Mouse (Mus musculus): ENCODE data around the gene Gm49661. TPM values are rescaled to one million over a fixed set of nuclear protein-coding genes. Genes with fewer than 3 reads are reported as not detected.
A peak's percentile ranks its signal among the peaks of the same experiment; 100 is the strongest.

Gene Gm49661
- polyA plus RNA-seq, 1 experiment from 2014 or later, result not detected

GRCm38 (mm10) chr8:84996978-84997377, 27.7 kb upstream of the Gm49661 start:
- 82% methylated on average over 5 of the region's 5 CpGs for WGBS
- Histone ChIP-seq H3K27me3 (ENCODE audit: control insufficient read depth, insufficient read depth, low read depth, low read length) (peaks cover 3% of the 10 kb centered on the region; the same call in 1 of the 2 replicates), H3K4me1 (ENCODE audit: control insufficient read depth, insufficient read depth, low read length) (peaks cover 5% of the 10 kb centered on the region; the same call in 1 of the 2 replicates)

GRCm38 (mm10) chr8:84995680-84996079, 26.4 kb upstream of the Gm49661 start:
- H3K9ac ChIP-seq (ENCODE audit: low read depth, low read length), result no peak overlapping the region; the same call in 1 of the 2 replicates
- peaks cover 11% of the 10 kb centered on the region for H3K4me1 ChIP-seq (ENCODE audit: control insufficient read depth, insufficient read depth, low read length)
- WGBS, result 21% methylated on average over 25 of the region's 25 CpGs
- H3K27ac ChIP-seq (ENCODE audit: low read length), result no peak overlapping the region
- no peak for ATAC-seq
- no peak overlapping the region for H3K4me3 ChIP-seq (ENCODE audit: low read depth, low read length)
- H3K27me3 ChIP-seq (ENCODE audit: control insufficient read depth, insufficient read depth, low read depth, low read length), result peaks cover 3% of the 10 kb centered on the region; the same call in 1 of the 2 replicates
- no peak overlapping the region for H3K4me2 ChIP-seq (ENCODE audit: low read length)
- 0 out of 2 replicates have a peak, but pooled peaks cover 4% of the 10 kb centered on the region for H3K36me3 ChIP-seq (ENCODE audit: control insufficient read depth, insufficient read depth, low read length)
- no peaks in the 10 kb centered on the region for H3K9me3 ChIP-seq (replicated peaks; ENCODE audit: control insufficient read depth, low read length, poor library complexity, severe bottlenecking)

More at GRCm38 (mm10) chr8:84996978-84997377, 27.7 kb upstream of the Gm49661 start:
- Histone ChIP-seq H3K36me3 (ENCODE audit: control insufficient read depth, insufficient read depth, low read length) (peaks cover 4% of the 10 kb centered on the region; the same call in 1 of the 2 replicates), H3K27ac (ENCODE audit: low read length) (no peak overlapping the region), H3K4me2 (ENCODE audit: low read length) (no peak overlapping the region), H3K9ac (ENCODE audit: low read depth, low read length) (no peak overlapping the region), H3K9me3 (replicated peaks; ENCODE audit: control insufficient read depth, low read length, poor library complexity, severe bottlenecking) (no peaks in the 10 kb centered on the region), H3K4me3 (ENCODE audit: low read depth, low read length) (no peak overlapping the region)
- no peak for ATAC-seq

DNA sequence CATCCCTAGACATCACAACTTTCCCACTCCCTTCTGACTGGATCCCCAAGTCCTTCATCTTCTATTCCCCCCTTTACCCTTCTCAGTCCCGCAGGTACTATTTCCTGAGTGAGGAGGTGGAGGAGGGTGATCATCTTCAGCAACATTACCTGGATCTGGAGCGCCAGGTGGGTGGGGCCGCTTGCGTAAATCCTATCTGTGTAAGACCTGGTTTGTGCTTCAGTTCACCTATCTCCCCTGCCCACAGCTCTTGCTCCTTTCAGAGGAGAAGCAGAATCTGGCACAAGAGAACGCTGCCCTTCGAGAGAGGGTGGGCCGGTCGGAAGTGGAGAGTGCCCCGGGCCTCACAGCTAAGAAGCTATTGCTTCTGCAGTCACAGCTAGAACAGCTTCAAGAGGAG, 25.1 kb upstream of the Gm49661 start:
- no peak for ATAC-seq
- Histone ChIP-seq H3K36me3 (ENCODE audit: control insufficient read depth, insufficient read depth, low read length) (0 out of 2 replicates have a peak, but pooled peaks cover 4% of the 10 kb centered on the region), H3K9ac (ENCODE audit: low read depth, low read length) (no peak overlapping the region), H3K4me2 (ENCODE audit: low read length) (no peak overlapping the region), H3K4me3 (ENCODE audit: low read depth, low read length) (no peak overlapping the region), H3K9me3 (replicated peaks; ENCODE audit: control insufficient read depth, low read length, poor library complexity, severe bottlenecking) (no peaks in the 10 kb centered on the region), H3K27ac (ENCODE audit: low read length) (no peak overlapping the region), H3K4me1 (ENCODE audit: control insufficient read depth, insufficient read depth, low read length) (peaks cover 13% of the 10 kb centered on the region), H3K27me3 (ENCODE audit: control insufficient read depth, insufficient read depth, low read depth, low read length) (peaks cover 3% of the 10 kb centered on the region; the same call in 1 of the 2 replicates)
- whole genome bisulfite sequencing, result 97% methylated on average over 9 of the region's 9 CpGs

DNA sequence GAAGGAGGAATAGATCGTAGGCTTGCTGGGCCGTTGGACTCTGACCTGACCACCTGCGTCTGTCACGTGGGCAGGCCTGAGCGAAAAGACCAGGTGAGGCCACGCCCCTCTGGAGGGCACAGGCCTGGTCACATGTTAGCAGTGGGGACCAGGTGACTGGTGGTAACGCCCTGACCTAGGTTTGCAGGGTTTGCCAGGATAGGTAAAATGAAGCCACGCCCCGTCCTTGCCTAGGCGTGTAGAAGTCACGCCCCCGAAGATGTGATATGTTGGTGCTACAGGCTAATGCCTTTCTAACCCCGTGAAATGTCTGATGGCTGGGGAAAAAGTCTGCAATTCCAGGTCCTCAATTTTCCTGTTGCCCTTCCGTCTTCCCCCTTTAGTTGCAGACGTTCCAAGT, 21.6 kb upstream of the Gm49661 start:
- Histone ChIP-seq H3K27me3 (ENCODE audit: control insufficient read depth, insufficient read depth, low read depth, low read length) (peaks cover 7% of the 10 kb centered on the region; the same call in 1 of the 2 replicates), H3K9ac (ENCODE audit: low read depth, low read length) (peak overlapping the region; percentile 86), H3K4me3 (ENCODE audit: low read depth, low read length) (peak overlapping the region; percentile 73), H3K27ac (ENCODE audit: low read length) (peak overlapping the region; percentile 86), H3K36me3 (ENCODE audit: control insufficient read depth, insufficient read depth, low read length) (0 out of 2 replicates have a peak, but pooled peaks cover 2% of the 10 kb centered on the region), H3K4me1 (ENCODE audit: control insufficient read depth, insufficient read depth, low read length) (peaks cover 17% of the 10 kb centered on the region), H3K9me3 (replicated peaks; ENCODE audit: control insufficient read depth, low read length, poor library complexity, severe bottlenecking) (no peaks in the 10 kb centered on the region), H3K4me2 (ENCODE audit: low read length) (peak overlapping the region; percentile 91)
- 1% methylated on average over 15 of the region's 15 CpGs for WGBS
- peak; percentile 54 for ATAC-seq

- Histone ChIP-seq H3K36me3 (ENCODE audit: control insufficient read depth, insufficient read depth, low read length) (no peaks in the 10 kb centered on the region), H3K4me1 (ENCODE audit: control insufficient read depth, insufficient read depth, low read length) (peaks cover 19% of the 10 kb centered on the region), H3K4me3 (ENCODE audit: low read depth, low read length) (peak within 1 kb of the TSS; percentile 73), H3K9me3 (replicated peaks; ENCODE audit: control insufficient read depth, low read length, poor library complexity, severe bottlenecking) (no peaks in the 10 kb centered on the region), H3K27ac (ENCODE audit: low read length) (peak within 1 kb of the TSS; percentile 86), H3K4me2 (ENCODE audit: low read length) (peak within 1 kb of the TSS; percentile 91), H3K9ac (ENCODE audit: low read depth, low read length) (peak within 1 kb of the TSS; percentile 86), H3K27me3 (ENCODE audit: control insufficient read depth, insufficient read depth, low read depth, low read length) (peaks cover 7% of the 10 kb centered on the region; the same call in 1 of the 2 replicates)
- ATAC-seq, result peak; percentile 89
- WGBS, result 0% methylated on average over 28 of the region's 28 CpGs
Measured at GRCm38 (mm10) chr8:84990349-84990748, 21.1 kb upstream of the Gm49661 start, which contains the start of gene Hook2. TSS of gene Hook2 (plus strand) at chr8:84990603.

DNA sequence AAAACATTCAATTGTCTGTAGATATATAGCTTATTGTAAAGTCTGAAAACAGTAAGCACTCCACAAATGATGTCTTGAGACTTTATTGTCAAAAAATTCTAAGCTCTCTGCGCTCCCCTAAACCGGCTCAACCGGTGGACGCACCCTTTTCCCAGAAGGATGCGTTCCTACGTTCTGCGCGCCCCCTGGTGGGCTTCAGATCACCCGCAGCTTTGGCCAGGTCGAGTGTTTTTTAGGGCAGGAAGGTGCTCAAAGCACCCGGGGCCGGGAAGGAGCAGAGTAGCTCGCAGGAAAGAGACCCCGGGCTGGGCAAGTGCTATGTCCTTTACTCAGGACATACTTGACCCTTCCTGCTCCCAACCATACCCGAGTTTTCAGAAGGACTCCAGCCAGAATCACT, 20.6 kb upstream of the Gm49661 start:
- Histone ChIP-seq H3K9ac (ENCODE audit: low read depth, low read length) (peak overlapping the region; percentile 69), H3K27ac (ENCODE audit: low read length) (peak overlapping the region; percentile 81), H3K4me1 (ENCODE audit: control insufficient read depth, insufficient read depth, low read length) (peaks cover 24% of the 10 kb centered on the region), H3K4me2 (ENCODE audit: low read length) (peak overlapping the region; percentile 91), H3K27me3 (ENCODE audit: control insufficient read depth, insufficient read depth, low read depth, low read length) (peaks cover 7% of the 10 kb centered on the region; the same call in 1 of the 2 replicates), H3K4me3 (ENCODE audit: low read depth, low read length) (peak overlapping the region; percentile 73), H3K9me3 (replicated peaks; ENCODE audit: control insufficient read depth, low read length, poor library complexity, severe bottlenecking) (no peaks in the 10 kb centered on the region), H3K36me3 (ENCODE audit: control insufficient read depth, insufficient read depth, low read length) (no peaks in the 10 kb centered on the region)
- 0% methylated on average over 15 of the region's 15 CpGs for WGBS
- ATAC-seq, result peak; percentile 55

DNA sequence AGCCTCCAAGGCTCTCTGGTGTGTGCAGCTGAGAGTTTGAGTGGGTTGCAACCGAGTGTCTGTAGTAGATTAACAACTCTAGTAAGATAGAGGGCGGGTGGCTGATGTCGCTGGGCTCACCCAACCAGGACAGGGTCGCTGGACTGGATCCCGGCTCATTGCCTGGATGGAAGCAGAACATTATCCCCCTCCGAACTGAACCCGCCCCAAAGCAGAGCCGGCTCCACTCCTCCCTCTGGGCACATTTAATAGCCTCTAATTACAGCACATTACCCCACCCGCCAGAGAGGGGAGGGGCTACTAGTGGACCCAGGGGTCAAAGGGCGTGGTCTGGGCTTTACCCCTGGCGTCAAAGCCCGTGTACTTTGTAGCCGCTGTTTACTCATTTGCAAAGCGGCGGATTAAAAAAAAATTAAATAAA, 20.1 kb upstream of the Gm49661 start:
- peak overlapping the region; percentile 91 for H3K4me2 ChIP-seq (ENCODE audit: low read length)
- no peaks in the 10 kb centered on the region for H3K36me3 ChIP-seq (ENCODE audit: control insufficient read depth, insufficient read depth, low read length)
- no peak for ATAC-seq
- H3K9me3 ChIP-seq (replicated peaks; ENCODE audit: control insufficient read depth, low read length, poor library complexity, severe bottlenecking), result no peaks in the 10 kb centered on the region
- peak overlapping the region; percentile 73 for H3K4me3 ChIP-seq (ENCODE audit: low read depth, low read length)
- WGBS, result 15% methylated on average over 15 of the region's 15 CpGs
- H3K9ac ChIP-seq (ENCODE audit: low read depth, low read length), result peak overlapping the region; percentile 33; the same call in 1 of the 2 replicates
- no peak overlapping the region for H3K27ac ChIP-seq (ENCODE audit: low read length)
- peaks cover 6% of the 10 kb centered on the region; the same call in 1 of the 2 replicates for H3K27me3 ChIP-seq (ENCODE audit: control insufficient read depth, insufficient read depth, low read depth, low read length)
- peaks cover 29% of the 10 kb centered on the region for H3K4me1 ChIP-seq (ENCODE audit: control insufficient read depth, insufficient read depth, low read length)

DNA sequence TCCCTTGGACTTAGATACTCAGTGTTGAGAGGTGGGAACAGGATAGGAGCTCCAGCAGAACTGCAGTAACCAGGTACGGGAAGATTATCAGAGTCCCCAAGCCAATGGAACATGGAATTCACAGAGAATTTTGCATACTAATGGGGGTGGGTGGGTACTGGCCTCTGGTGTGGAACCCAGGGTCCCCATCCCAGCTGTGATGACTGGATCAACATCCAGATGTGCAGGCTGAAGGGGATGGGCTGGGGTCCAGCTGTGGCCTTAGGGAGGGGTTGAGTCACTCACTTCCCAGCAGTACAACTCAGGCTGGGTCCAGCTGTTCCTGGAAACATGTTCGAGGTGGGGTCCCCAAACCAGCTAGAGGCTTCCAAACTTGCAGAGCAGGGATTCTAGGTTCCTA, 18.7 kb upstream of the Gm49661 start:
- H3K9me3 ChIP-seq (replicated peaks; ENCODE audit: control insufficient read depth, low read length, poor library complexity, severe bottlenecking), result no peaks in the 10 kb centered on the region
- WGBS, result 70% methylated on average over 2 of the region's 2 CpGs
- peaks cover 4% of the 10 kb centered on the region; the same call in 1 of the 2 replicates for H3K27me3 ChIP-seq (ENCODE audit: control insufficient read depth, insufficient read depth, low read depth, low read length)
- H3K9ac ChIP-seq (ENCODE audit: low read depth, low read length), result no peak overlapping the region
- no peak overlapping the region for H3K27ac ChIP-seq (ENCODE audit: low read length)
- H3K36me3 ChIP-seq (ENCODE audit: control insufficient read depth, insufficient read depth, low read length), result no peaks in the 10 kb centered on the region
- H3K4me3 ChIP-seq (ENCODE audit: low read depth, low read length), result no peak overlapping the region
- peaks cover 29% of the 10 kb centered on the region for H3K4me1 ChIP-seq (ENCODE audit: control insufficient read depth, insufficient read depth, low read length)
- no peak for ATAC-seq
- H3K4me2 ChIP-seq (ENCODE audit: low read length), result no peak overlapping the region

DNA sequence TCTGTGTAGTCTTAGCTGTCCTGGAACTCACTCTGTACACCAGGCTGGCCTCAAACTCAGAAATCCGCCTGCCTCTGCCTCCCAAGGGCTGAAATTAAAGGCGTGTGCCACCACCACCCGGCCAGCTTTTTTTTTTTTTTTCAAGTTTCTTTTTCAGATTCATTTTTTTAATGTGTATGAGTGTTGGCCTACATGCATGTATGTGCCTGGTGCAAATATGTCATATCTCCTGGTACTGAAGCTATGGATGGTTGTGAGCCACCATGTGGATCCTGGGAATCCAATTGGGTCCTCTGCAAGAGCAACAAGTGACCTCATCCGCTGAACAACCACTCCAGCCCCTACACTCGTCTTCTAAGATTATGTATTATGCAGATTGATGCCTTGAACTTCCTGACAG, 18.2 kb upstream of the Gm49661 start:
- Histone ChIP-seq H3K27ac (ENCODE audit: low read length) (no peak overlapping the region), H3K4me1 (ENCODE audit: control insufficient read depth, insufficient read depth, low read length) (peaks cover 29% of the 10 kb centered on the region), H3K27me3 (ENCODE audit: control insufficient read depth, insufficient read depth, low read depth, low read length) (peaks cover 4% of the 10 kb centered on the region; the same call in 1 of the 2 replicates), H3K9ac (ENCODE audit: low read depth, low read length) (no peak overlapping the region), H3K4me2 (ENCODE audit: low read length) (no peak overlapping the region), H3K4me3 (ENCODE audit: low read depth, low read length) (no peak overlapping the region), H3K36me3 (ENCODE audit: control insufficient read depth, insufficient read depth, low read length) (no peaks in the 10 kb centered on the region), H3K9me3 (replicated peaks; ENCODE audit: control insufficient read depth, low read length, poor library complexity, severe bottlenecking) (no peaks in the 10 kb centered on the region)
- 86% methylated on average over 5 of the region's 5 CpGs for WGBS
- no peak for ATAC-seq
